Mouse (Mus musculus): Measurements from ENCODE around the gene Fam122a.

- TF ChIP-seq CTCF (IDR thresholded peaks at IDR 0.05; ENCODE audit: borderline replicate concordance, extremely low read depth, insufficient read depth, insufficient read length) (no peak), POLR2A (IDR thresholded peaks at IDR 0.05; ENCODE audit: borderline replicate concordance, extremely low read depth, insufficient read depth, insufficient read length, poor library complexity, severe bottlenecking) (no peak)
Observed at GRCm38 (mm10) chr19:24493887-24494286, 16.7 kb upstream of the Fam122a start.
